Mouse (Mus musculus): ENCODE results near the gene Col23a1. TPM values are rescaled to one million over a fixed set of nuclear protein-coding genes. Genes with fewer than 3 reads are reported as not detected.

The Col23a1 gene
- polyA plus RNA-seq, 1 experiment from 2014 or later, result 1.7 TPM

- H3K4me3 ChIP-seq, result no peak overlapping the region
- ATAC-seq, result peak; percentile 51; the same call in 1 of the 2 replicates
- no peak overlapping the region for H3K27ac ChIP-seq
- no peaks in the 10 kb centered on the region for H3K27me3 ChIP-seq
- no peak overlapping the region for H3K4me2 ChIP-seq
- no peaks in the 10 kb centered on the region for H3K9me3 ChIP-seq (replicated peaks)
- H3K9ac ChIP-seq, result no peak overlapping the region
- no peaks in the 10 kb centered on the region for H3K4me1 ChIP-seq
- H3K36me3 ChIP-seq (ENCODE audit: poor library complexity, severe bottlenecking), result no peaks in the 10 kb centered on the region
- WGBS, result 71% methylated on average over 10 of the region's 10 CpGs
Observed at GRCm38 (mm10) chr11:51502431-51502851, 212.7 kb downstream of the Col23a1 start.

GRCm38 (mm10) chr11:51504946-51505345 lies 215.2 kb downstream of the Col23a1 start:
- H3K4me1 ChIP-seq, result no peaks in the 10 kb centered on the region
- no peaks in the 10 kb centered on the region for H3K36me3 ChIP-seq (ENCODE audit: poor library complexity, severe bottlenecking)
- H3K4me3 ChIP-seq, result no peak overlapping the region
- no peak overlapping the region for H3K9ac ChIP-seq
- 37% methylated on average over 3 of the region's 3 CpGs for WGBS
- no peak for ATAC-seq
- no peak overlapping the region for H3K27ac ChIP-seq
- H3K27me3 ChIP-seq, result no peaks in the 10 kb centered on the region
- no peak overlapping the region for H3K4me2 ChIP-seq
- H3K9me3 ChIP-seq (replicated peaks), result no peaks in the 10 kb centered on the region

- H3K27me3 ChIP-seq, result no peaks in the 10 kb centered on the region
- H3K4me3 ChIP-seq, result no peak overlapping the region
- H3K9me3 ChIP-seq (replicated peaks), result no peaks in the 10 kb centered on the region
- H3K9ac ChIP-seq, result no peak overlapping the region
- no peak overlapping the region for H3K4me2 ChIP-seq
- 71% methylated on average over 6 of the region's 6 CpGs for WGBS
- H3K4me1 ChIP-seq, result no peaks in the 10 kb centered on the region
- H3K27ac ChIP-seq, result no peak overlapping the region
- no peaks in the 10 kb centered on the region for H3K36me3 ChIP-seq (ENCODE audit: poor library complexity, severe bottlenecking)
- ATAC-seq, result no peak
Observed at GRCm38 (mm10) chr11:51508053-51508452, 218.3 kb downstream of the Col23a1 start.

- no peaks in the 10 kb centered on the region for H3K4me1 ChIP-seq
- ATAC-seq, result no peak
- H3K4me2 ChIP-seq, result no peak overlapping the region
- WGBS, result 87% methylated on average over 5 of the region's 5 CpGs
- H3K27me3 ChIP-seq, result no peaks in the 10 kb centered on the region
- H3K9me3 ChIP-seq (replicated peaks), result no peaks in the 10 kb centered on the region
- no peak overlapping the region for H3K4me3 ChIP-seq
- H3K36me3 ChIP-seq (ENCODE audit: poor library complexity, severe bottlenecking), result no peaks in the 10 kb centered on the region
- H3K27ac ChIP-seq, result no peak overlapping the region
- no peak overlapping the region for H3K9ac ChIP-seq
Observed at GRCm38 (mm10) chr11:51509211-51509610, 219.5 kb downstream of the Col23a1 start.

- no peak overlapping the region for H3K4me2 ChIP-seq
- no peak overlapping the region for H3K4me3 ChIP-seq
- no peaks in the 10 kb centered on the region for H3K4me1 ChIP-seq
- no peaks in the 10 kb centered on the region for H3K9me3 ChIP-seq (replicated peaks)
- no peak overlapping the region for H3K27ac ChIP-seq
- H3K9ac ChIP-seq, result no peak overlapping the region
- ATAC-seq, result no peak
- WGBS, result 86% methylated on average over 6 of the region's 6 CpGs
- no peaks in the 10 kb centered on the region for H3K36me3 ChIP-seq (ENCODE audit: poor library complexity, severe bottlenecking)
- no peaks in the 10 kb centered on the region for H3K27me3 ChIP-seq
Observed at GRCm38 (mm10) chr11:51513019-51513418, 223.3 kb downstream of the Col23a1 start.

- ATAC-seq, result no peak
- H3K4me1 ChIP-seq, result no peaks in the 10 kb centered on the region
- 84% methylated on average over 11 of the region's 11 CpGs for WGBS
Observed at GRCm38 (mm10) chr11:51515346-51515745, 225.6 kb downstream of the Col23a1 start.

GRCm38 (mm10) chr11:51518100-51518499 lies 228.4 kb downstream of the Col23a1 start:
- H3K4me1 ChIP-seq, result no peaks in the 10 kb centered on the region
- no peak overlapping the region for H3K27ac ChIP-seq
- no peak overlapping the region for H3K9ac ChIP-seq
- H3K27me3 ChIP-seq, result no peaks in the 10 kb centered on the region
- no peak for ATAC-seq
- H3K4me2 ChIP-seq, result no peak overlapping the region
- H3K9me3 ChIP-seq (replicated peaks), result no peaks in the 10 kb centered on the region
- H3K4me3 ChIP-seq, result no peak overlapping the region
- WGBS, result 96% methylated on average over 3 of the region's 3 CpGs
- H3K36me3 ChIP-seq (ENCODE audit: poor library complexity, severe bottlenecking), result no peaks in the 10 kb centered on the region

More at GRCm38 (mm10) chr11:51515346-51515745, 225.6 kb downstream of the Col23a1 start:
- H3K27ac ChIP-seq, result no peak overlapping the region
- no peaks in the 10 kb centered on the region for H3K9me3 ChIP-seq (replicated peaks)
- no peak overlapping the region for H3K4me2 ChIP-seq
- H3K27me3 ChIP-seq, result no peaks in the 10 kb centered on the region
- no peaks in the 10 kb centered on the region for H3K36me3 ChIP-seq (ENCODE audit: poor library complexity, severe bottlenecking)
- no peak overlapping the region for H3K4me3 ChIP-seq
- no peak overlapping the region for H3K9ac ChIP-seq

GRCm38 (mm10) chr11:51518585-51518984 lies 228.9 kb downstream of the Col23a1 start:
- H3K27ac ChIP-seq, result no peak overlapping the region
- 93% methylated on average over 6 of the region's 6 CpGs for WGBS
- no peaks in the 10 kb centered on the region for H3K36me3 ChIP-seq (ENCODE audit: poor library complexity, severe bottlenecking)
- ATAC-seq, result no peak
- no peak overlapping the region for H3K9ac ChIP-seq
- no peaks in the 10 kb centered on the region for H3K4me1 ChIP-seq
- no peak overlapping the region for H3K4me2 ChIP-seq
- H3K4me3 ChIP-seq, result no peak overlapping the region
- H3K27me3 ChIP-seq, result no peaks in the 10 kb centered on the region
- no peaks in the 10 kb centered on the region for H3K9me3 ChIP-seq (replicated peaks)

GRCm38 (mm10) chr11:51521440-51521839 lies 231.7 kb downstream of the Col23a1 start:
- Histone ChIP-seq H3K4me3 (no peak overlapping the region), H3K27me3 (no peaks in the 10 kb centered on the region), H3K4me2 (no peak overlapping the region), H3K4me1 (no peaks in the 10 kb centered on the region), H3K27ac (no peak overlapping the region), H3K9ac (no peak overlapping the region), H3K9me3 (replicated peaks) (no peaks in the 10 kb centered on the region), H3K36me3 (ENCODE audit: poor library complexity, severe bottlenecking) (no peaks in the 10 kb centered on the region)
- 83% methylated on average over 3 of the region's 3 CpGs for WGBS
- no peak for ATAC-seq

- Histone ChIP-seq H3K9me3 (replicated peaks) (no peaks in the 10 kb centered on the region), H3K4me1 (0 out of 2 replicates have a peak, but pooled peaks cover 5% of the 10 kb centered on the region), H3K9ac (no peak overlapping the region), H3K4me2 (no peak overlapping the region), H3K27ac (no peak overlapping the region), H3K36me3 (ENCODE audit: poor library complexity, severe bottlenecking) (no peaks in the 10 kb centered on the region), H3K27me3 (no peaks in the 10 kb centered on the region), H3K4me3 (no peak overlapping the region)
- no peak for ATAC-seq
Observed at GRCm38 (mm10) chr11:51523215-51523614, 233.5 kb downstream of the Col23a1 start.

GRCm38 (mm10) chr11:51523625-51524024 lies 233.9 kb downstream of the Col23a1 start:
- 84% methylated on average over 9 of the region's 9 CpGs for WGBS
- no peaks in the 10 kb centered on the region for H3K27me3 ChIP-seq
- H3K9me3 ChIP-seq (replicated peaks), result no peaks in the 10 kb centered on the region
- H3K27ac ChIP-seq, result no peak overlapping the region
- ATAC-seq, result no peak
- no peaks in the 10 kb centered on the region for H3K36me3 ChIP-seq (ENCODE audit: poor library complexity, severe bottlenecking)
- H3K4me3 ChIP-seq, result no peak overlapping the region
- 0 out of 2 replicates have a peak, but pooled peaks cover 5% of the 10 kb centered on the region for H3K4me1 ChIP-seq
- no peak overlapping the region for H3K9ac ChIP-seq
- no peak overlapping the region for H3K4me2 ChIP-seq

- no peak for ATAC-seq
- 67% methylated on average over 14 of the region's 14 CpGs for WGBS
- H3K4me2 ChIP-seq, result no peak overlapping the region
- no peaks in the 10 kb centered on the region for H3K27me3 ChIP-seq
- 0 out of 2 replicates have a peak, but pooled peaks cover 5% of the 10 kb centered on the region for H3K4me1 ChIP-seq
- no peak overlapping the region for H3K9ac ChIP-seq
- 0 out of 2 replicates have a peak overlapping the region, but pooled peaks have one; percentile 10 for H3K27ac ChIP-seq
- no peak overlapping the region for H3K4me3 ChIP-seq
- H3K36me3 ChIP-seq (ENCODE audit: poor library complexity, severe bottlenecking), result no peaks in the 10 kb centered on the region
- H3K9me3 ChIP-seq (replicated peaks), result no peaks in the 10 kb centered on the region
Observed at GRCm38 (mm10) chr11:51526631-51527161, 237.0 kb downstream of the Col23a1 start.

- Histone ChIP-seq H3K4me3 (no peak overlapping the region), H3K36me3 (ENCODE audit: poor library complexity, severe bottlenecking) (no peaks in the 10 kb centered on the region), H3K9me3 (replicated peaks) (no peaks in the 10 kb centered on the region), H3K27ac (no peak overlapping the region), H3K4me1 (no peaks in the 10 kb centered on the region), H3K9ac (no peak overlapping the region), H3K27me3 (no peaks in the 10 kb centered on the region), H3K4me2 (no peak overlapping the region)
- ATAC-seq, result no peak
- WGBS, result 72% methylated on average over 11 of the region's 11 CpGs
Observed at GRCm38 (mm10) chr11:51533128-51533533, 243.4 kb downstream of the Col23a1 start.

Data from forebrain, embryonic 13.5 days (tissue).